Mouse (Mus musculus): ENCODE results near the gene Proca1.

Proca1 gene

DNA sequence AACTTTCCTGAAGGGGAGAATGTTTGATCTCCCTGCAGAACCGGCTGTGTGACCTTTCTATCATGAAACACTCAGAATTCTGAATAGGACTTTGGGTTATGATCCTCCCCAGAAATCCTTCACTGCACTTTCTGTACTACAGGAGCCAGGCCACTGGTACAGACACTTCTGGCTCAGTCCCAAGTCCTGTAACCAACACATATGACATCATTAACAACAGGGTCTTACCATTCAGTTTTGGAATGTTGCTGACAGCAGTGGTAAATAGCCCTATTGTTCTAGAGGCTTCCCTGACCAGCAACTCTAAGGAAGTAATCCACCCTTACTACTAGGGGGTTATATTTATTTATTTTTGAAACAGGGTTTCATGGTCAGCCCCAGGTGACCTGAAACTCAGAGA, at the start of gene Proca1:
TSS of gene Proca1 (plus strand) at position 280 of the 400 bp plus-strand sequence.
- DNase-seq (ENCODE audit: low read depth, low spot score), result no peak

DNA sequence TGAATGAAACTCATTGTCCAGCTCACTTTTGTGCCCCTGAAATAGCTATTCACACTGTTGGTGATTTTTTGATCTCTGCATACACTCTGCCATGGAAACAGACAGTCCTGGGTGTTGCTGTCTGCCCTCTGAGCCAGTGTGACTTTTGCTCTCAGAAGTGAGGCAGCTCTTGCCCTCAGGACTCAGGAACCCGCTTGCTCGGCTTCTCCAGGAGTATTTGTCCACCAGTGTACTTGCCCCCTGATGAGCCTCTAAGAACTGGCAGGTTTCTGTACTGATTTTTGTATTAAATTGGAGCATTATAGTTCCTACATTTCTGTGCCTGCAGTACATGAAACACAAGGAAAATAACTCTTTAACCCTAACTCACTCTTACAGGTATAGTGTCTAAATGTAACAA, 49.7 kb upstream of the Proca1 start:
- DNase-seq (ENCODE audit: low read depth, low spot score), result no peak

DNA sequence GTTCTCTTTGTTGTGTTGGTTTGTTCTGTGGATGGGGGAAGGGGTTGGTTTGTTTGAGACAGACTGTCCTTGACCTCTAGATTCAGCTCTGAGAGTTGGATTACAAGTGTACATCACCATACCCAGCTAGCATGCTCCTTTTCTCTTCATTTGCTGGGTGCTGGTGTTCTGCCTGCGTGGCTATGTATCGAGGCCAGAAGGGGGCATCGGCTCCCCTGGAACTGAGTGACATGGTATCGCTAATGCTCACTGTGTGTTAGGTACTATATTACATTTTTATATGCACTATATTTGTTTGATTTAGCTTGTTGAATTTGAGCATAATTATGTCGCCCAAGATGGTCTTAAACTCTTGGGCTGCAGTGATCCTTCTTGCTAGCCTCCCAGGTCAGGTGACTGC, 47.0 kb upstream of the Proca1 start:
- no peak for DNase-seq (ENCODE audit: low read depth, low spot score)

DNA sequence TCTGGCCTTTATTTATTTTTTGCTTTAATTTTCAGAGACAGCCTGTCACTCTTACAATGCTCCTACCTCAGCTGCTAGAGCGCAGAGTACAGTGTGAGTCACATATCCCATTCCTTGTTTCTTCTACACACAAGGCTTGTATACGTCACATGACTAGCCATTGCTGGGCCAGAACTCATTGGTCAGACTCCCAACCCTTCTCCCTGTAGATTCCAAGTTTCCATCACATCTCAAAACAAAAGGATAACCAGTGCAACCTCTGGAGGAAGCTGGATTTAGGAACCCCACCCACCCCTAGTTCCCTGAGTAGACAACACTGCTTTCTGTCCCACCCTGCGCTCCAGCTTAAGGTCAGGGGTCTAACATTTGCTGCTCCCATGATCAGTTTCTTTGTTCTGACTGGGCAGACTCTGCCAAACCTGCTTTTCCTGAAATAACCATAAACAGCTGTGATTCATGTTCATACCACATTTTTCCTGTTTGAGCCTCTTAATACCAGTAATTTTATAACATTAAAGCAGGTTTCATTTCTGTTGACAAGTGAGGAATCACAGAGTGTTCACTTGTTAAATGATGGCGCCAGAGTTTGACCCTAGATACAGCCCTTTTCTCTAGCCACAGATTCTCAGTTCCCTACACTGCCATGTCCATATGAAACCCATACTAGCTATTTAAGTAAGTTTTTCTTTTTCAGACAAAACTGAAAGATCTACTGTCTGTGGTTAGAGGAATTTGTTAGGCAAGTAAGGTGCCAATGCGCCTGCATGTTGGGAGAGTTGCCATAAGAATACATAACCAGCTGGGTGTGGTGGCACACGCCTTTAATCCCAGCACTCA, 46.3 kb upstream of the Proca1 start:
- no peak for DNase-seq (ENCODE audit: low read depth, low spot score)

DNA sequence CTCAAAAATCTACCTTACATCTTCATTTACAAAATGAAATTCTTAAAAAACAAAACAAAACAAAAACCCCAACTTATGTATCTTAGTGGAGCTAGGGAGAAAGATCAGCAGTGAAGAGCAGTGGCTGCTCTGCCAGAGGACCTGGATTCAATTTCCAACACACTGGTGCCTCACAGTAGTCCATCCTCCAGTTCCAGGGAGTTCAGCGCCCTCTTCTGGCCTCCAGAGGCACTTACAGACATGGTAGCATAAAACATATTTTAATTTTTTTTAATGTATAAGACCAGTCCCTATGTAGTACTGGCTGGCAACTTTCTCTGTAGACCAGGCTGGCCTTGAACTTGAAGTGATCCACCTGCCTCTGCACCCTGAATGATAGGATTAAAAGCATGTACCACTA, 42.0 kb upstream of the Proca1 start:
- DNase-seq (ENCODE audit: low read depth, low spot score), result peak; percentile 59

GRCm38 (mm10) chr11:78152299-78153231, 40.6 kb upstream of the Proca1 start:
- no peak for DNase-seq (ENCODE audit: low read depth, low spot score)

DNA sequence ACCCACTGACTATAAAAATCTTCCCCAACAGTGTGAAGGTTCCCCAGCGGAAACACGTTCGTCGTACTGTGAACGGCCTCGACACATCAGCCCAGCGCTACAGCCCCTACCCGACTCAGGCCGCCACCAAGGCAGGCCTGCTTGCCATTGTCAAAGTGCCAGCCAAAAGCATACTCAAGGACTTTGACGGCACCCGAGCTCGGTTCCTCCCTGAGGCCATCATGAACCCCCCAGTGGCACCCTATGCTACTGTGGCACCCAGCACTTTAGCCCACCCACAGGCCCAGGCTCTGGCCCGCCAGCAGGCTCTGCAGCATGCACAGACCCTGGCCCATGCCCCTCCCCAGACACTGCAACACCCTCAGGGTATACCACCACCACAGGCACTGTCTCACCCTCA, 39.4 kb upstream of the Proca1 start:
- DNase-seq (ENCODE audit: low read depth, low spot score), result no peak

- DNase-seq (ENCODE audit: low read depth, low spot score), result no peak
Measured at GRCm38 (mm10) chr11:78155674-78156073, 37.5 kb upstream of the Proca1 start.

- DNase-seq (ENCODE audit: low read depth, low spot score), result no peak
Measured at GRCm38 (mm10) chr11:78156156-78156699, 37.0 kb upstream of the Proca1 start.

- peak; percentile 88 for DNase-seq (ENCODE audit: low read depth, low spot score)
Measured at GRCm38 (mm10) chr11:78159096-78159495, 34.1 kb upstream of the Proca1 start.

DNA sequence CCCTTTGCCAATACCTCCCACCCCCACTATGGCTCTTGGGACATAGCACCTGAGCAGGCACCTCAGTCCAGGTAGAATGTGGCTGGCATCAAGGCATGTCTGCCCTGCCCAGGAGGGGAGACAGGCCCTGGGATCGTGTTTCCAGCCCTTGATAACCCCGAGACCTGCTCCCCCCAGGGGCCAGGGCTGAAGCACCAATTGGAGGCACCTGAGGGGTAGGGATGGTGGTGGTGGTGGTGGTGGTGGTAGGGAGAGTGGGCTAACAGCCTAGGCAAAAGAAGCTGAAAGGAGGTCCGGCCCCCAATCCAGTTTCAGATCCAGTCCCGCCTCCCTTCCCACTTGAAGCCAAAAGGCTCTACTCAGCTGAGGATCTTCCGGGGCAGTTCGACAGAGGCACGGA, 33.6 kb upstream of the Proca1 start:
- DNase-seq (ENCODE audit: low read depth, low spot score), result no peak

DNA sequence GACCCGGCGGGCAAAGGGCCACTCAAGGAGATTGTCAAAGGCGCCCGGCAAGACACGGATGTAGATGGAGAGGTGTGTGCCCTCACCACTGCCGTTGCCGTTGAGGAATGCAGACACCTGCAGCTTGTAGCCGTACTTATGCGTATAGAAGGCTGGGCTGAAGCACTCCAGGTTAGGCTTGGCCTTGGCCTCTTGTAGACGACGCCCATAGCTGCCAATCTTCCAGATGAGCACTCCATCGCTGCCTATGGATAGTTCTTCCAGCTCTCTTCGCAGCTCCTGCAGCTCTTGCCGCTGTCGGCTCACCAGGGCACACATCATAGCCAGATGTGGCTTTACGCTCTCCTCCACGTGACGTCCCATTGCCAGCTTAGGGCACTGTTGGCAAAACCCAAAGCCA, 33.0 kb upstream of the Proca1 start:
- DNase-seq (ENCODE audit: low read depth, low spot score), result no peak

DNA sequence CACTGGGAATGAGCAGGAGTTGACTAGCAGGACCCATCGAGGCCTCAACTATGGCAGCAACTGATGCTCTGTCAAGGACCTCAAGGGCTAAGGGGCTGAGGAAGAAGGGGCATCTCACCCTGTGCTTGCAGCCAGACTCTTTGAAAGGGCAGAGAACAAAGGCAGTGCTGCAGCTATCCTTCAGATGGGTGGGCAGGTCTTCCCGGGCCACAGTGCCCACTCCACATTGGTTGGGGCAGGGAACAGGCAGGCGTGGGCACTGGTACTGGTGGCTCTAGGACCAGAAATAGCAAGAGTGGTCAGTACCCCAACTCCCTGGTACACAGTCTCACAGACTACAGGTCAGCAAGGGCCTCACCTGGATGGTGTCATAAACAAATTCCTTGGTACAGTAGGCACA, 32.5 kb upstream of the Proca1 start:
- DNase-seq (ENCODE audit: low read depth, low spot score), result no peak

- no peak for DNase-seq (ENCODE audit: low read depth, low spot score)
Measured at GRCm38 (mm10) chr11:78161169-78161568, 32.0 kb upstream of the Proca1 start.

DNA sequence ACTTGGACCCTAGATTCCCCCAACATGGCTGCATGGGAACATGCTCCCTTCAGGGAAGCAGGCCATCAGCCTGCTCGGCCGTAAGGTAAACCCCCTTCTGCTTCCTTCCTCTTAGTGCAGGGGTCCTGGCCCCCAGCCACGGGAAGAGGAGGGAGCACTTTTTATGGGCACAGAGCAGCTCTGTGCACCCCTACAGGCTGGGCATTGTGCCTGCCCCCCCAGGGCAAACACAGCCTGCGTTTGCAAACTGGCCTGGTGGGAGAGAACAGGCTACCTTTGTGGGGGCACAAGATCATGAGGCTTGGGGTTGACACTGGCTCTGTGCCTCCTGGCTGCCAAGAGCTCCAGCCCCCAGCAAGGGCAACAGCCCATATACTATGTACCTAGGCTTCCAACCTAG, 31.2 kb upstream of the Proca1 start:
- no peak for DNase-seq (ENCODE audit: low read depth, low spot score)

GRCm38 (mm10) chr11:78162504-78162903, 30.7 kb upstream of the Proca1 start:
- no peak for DNase-seq (ENCODE audit: low read depth, low spot score)

GRCm38 (mm10) chr11:78163045-78163444, 30.1 kb upstream of the Proca1 start:
- DNase-seq (ENCODE audit: low read depth, low spot score), result no peak

DNA sequence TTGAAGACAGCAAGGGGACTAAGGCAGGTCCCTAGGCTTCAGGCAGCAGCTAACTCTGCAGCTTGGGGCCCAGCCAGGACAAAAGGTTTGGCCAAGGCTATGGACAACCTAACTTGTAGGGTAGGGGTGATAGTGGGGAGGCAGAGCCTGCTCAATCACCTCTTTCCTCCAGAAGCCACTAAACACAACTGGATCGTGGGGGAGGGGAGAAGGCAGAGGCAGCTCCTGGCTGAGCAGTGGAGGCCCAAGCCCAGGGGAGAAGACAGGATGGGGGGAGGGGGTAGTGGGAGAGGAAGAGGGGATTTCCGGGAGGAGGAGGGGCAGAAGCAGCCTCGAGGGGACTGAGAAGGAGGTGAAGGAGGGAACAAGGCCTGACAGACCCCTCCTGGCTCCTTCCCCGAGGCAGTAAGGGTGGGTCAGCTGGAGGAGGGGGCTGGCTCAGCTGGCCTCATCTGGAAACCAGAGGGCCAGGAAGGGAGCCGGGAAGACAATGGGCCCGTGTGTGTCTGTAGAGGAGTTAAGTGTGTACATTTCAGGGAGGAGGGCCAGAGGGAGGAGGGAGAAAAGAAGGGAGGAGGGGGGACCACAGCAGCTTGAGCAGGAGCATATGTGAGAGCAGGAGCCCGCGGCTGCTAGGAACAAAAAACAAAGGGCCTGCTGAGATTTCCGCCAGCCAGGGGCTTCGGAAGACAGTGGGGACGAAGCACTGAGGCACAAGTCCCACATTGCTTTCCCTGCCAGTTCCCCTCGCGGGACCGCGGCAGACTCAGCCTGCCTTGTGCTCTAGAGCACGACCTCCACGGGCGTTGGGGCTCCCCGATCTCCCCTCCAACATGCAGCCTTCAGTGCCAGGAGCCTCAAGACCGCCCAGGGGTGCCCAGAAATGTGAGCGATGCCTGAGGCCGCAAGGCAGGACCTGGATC, 29.2 kb upstream of the Proca1 start:
- DNase-seq (ENCODE audit: low read depth, low spot score), result peak; percentile 63

DNA sequence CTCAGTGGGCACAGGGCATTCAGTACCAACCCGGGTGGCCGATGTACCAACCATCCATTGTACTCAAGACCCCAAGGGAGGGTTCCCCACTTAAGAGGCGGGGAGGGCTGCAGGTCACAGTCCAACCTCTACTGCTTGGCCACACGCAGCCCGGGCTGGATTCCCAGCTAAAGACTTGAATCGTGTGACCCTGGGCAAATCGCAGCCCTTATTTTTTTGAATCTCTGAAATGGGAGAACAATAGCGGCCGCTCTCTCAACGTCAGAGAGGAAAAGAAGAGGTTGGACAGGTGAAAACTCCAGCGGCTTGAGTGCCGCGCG, 28.6 kb upstream of the Proca1 start:
- no peak for DNase-seq (ENCODE audit: low read depth, low spot score)

DNA sequence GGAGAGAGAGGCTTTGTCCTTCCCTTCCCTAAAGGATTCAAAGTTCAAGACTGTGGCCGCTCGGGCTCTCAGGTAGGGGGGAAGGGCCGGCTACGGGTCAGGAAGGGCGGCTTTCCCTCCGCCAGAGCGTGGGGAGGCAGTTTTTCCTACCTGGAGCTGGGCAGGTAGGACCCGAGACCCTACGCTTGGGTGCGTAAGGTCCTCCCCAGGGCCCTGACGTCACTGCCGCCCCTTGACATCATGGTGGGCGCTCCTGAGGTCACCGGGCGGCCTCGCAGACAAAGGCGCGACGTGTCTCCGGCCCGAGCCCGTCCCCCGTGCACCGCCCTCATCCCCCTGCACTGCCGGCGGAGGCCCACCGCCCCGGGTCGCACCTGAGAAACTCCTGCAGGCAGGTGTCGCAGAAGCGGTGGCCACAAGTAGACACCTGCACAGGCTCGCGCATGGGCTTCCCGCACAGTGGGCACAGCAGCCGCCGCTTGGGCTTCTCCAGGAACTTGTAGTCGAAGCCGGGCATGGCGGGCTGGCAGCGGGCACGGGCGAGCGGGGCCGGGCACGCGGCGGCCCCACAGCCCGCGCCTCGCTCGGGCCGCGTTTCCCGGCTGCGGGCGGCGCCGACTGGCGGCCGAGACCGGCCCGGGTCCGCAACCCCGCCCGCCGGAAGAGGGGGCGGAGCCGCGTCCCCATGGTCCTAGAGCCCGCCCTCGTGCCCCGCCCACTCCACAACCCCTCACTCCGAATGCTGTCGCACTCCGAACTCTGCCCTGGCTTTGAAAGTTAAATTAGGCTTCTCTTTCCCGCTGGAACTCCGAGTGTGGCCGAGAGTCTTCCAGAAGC, 28.1 kb upstream of the Proca1 start, which contains the start of gene Traf4:
TSS of gene Traf4 (minus strand) at position 666 of the 837 bp plus-strand sequence.
- peak; percentile 86 for DNase-seq (ENCODE audit: low read depth, low spot score)

DNA sequence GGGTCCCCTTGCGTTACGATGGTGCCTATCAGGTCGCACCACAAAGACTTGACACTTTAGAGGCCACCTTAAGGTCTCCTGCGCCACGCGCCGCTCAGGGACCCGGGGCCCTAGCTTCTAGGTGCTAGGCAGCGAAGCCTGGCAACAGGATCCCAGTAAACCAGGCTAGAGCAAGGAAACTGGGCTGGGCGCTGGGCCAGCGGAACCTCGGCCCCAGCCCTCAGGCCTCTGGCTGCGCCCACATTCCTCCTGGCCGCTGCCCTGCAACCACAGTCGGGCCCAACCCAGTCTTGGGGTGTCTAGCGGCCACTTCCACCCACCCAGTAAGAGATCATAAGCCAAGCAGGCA, 27.5 kb upstream of the Proca1 start:
- no peak for DNase-seq (ENCODE audit: low read depth, low spot score)

All from A20 (cell line).